Mouse (Mus musculus) layer of hippocampus, adult 8-10 months (tissue): ENCODE results near the gene Fam204a. TPM values are rescaled to one million over a fixed set of nuclear protein-coding genes. Genes with fewer than 3 reads are reported as not detected.
A peak's percentile ranks its signal among the peaks of the same experiment; 100 is the strongest.

ENCODE experiments used
- DNase-seq, 2 experiments: peaks; one replicate each; pipeline ENCODE4 v3.0.0; 2022; ENCODE audit warnings: low spot score in 2 of 2
- total RNA-seq, 4 experiments: library from RNA; stranded (reverse); gene quantifications; 2 replicates each; pipeline ENCODE4 v1.2.4; 2022

The Fam204a gene
- total RNA-seq: 10 to 100 TPM; 28.1 to 35.0 (median 31.2) TPM

DNA sequence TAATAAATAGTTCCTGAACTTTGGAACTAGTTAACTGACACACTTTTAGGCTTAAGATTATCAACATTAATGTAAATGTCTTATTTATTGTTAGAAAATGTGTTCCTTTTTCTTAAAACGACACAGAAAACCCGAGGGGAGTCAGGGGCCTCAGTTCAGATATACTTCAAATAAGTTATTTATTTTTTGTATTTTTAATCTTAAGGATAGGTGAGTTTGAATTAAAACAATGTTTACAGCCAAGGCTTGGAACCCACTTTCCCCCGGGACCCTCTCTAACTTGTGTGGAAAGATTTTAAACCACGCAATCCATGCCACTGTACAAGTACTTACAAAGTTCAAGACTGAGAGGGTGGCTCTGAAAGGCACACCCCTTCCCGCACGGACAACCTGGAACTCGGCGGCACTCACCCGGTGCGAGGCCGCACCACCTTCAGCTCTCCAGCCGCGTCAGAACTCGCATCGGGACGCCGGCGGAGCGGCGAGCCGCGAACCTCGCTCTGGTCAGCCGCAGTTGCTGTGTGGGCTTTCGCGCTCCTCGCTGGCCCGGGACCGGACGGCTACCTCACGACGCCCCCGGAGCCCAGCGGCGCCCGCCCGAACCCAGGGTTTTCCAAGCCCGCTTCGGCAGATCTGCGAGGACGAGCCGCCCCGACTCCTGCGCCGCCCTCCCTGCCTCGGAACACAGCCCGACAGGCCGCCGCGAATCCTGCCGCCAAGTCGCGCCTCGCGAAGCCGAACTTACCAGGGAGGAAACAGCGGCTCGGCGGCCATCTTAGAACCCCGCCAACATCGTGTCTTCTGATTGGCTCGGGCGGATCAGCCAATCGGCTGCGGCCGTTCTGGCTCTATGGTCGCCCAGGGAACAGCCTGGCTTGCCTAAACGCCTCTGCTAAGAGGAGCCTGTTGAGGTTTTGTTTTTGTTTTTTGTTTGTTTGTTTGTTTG is at the start of gene Fam204a:
TSS of gene Fam204a (minus strand) at position 803 of the 946 bp plus-strand sequence.
- peak; percentile 92 to 97 for DNase-seq

DNA sequence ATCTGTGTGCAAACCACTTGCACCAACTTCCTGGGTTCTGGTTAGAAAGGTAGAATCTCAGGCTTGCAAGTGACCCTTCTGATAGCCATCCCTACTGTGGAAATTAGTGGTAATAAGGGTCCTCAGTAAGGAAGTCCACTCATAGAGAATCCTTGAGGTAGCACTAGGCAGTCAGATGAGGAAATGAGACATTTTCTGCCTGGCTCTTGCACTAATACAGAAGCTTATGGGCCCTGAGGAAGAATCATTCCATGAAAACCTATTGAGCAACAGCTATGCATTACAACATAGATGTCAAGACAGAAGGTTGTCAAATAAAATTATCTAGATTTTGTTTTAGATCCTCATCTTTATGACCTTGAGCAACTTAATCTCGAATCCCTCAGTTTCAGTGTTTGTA is 39.3 kb upstream of the Fam204a start:
- DNase-seq: no peak

DNA sequence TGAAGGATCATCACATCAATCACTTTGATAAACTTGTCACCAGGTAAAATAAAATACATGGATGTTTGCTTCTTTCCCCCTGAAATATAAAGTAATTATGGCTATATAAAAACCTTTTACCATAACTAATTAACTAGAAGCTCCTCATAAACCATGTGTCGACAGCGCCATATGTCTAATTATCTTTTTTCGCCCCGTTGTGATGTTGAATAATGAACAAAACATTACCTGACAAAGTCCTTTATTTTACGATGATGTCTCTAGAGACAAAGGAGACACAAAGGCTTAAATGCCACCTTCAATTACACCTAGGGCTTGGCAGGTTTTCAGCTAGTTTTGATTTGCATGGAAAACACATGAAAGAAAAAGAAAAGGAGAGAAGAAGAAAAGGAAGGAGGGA is 34.2 kb upstream of the Fam204a start:
- no peak for DNase-seq

DNA sequence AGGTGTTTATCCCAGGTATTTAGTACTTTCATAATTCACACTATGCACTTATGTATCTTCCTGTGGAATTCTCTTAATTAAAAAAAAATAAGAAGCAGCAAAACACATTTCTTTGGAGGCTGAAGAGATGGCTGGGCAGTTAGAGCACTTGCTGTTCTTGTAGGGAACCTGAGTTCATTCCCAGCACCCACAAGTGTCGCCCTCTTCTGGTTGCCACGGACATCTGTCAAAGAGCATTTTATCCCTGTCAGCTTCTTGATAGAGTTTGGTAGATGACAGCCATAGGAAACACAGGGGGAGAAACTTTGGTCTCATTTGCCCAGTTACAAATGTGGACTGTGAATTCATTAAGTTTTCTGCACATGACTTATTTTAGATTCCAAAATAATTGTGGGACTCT is 25.5 kb upstream of the Fam204a start:
- DNase-seq: no peak

DNA sequence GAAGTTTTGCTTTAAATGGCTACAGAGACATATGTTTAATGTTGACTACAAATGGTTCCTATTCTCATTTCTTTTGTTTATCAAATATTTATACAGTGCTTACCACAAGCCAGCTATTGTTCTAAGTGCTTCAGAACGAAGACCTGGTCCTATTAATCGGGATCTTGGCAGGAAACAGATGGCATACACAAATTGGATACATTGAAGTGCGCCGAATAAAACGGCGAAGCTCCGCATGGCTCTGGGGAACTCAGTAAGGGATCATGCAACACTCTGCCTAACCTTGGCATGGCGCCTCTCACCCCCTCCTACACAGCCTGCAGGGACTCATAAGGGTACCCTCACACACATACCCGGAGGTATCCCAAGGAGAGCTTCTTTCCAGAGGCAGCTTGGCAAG is 24.7 kb upstream of the Fam204a start:
- no peak for DNase-seq

DNA sequence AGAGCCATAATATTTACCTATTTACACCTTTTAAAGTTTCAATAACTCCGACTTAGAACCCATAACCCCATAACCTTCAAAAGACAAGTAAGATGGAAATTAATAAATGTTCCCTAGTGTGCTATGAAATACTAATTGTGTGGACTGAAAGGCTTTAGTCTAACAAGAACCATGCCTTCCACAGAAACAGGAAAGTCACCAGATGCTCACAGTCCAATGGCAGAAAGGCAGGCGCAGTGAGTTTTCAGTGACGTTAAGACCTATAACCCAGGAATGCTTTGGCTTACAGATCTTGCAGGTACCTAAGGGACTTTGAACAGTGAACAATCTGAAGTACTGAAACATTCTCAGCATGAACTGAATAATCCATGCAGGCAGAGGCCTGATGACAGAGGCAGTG is 18.7 kb upstream of the Fam204a start:
- no peak for DNase-seq

DNA sequence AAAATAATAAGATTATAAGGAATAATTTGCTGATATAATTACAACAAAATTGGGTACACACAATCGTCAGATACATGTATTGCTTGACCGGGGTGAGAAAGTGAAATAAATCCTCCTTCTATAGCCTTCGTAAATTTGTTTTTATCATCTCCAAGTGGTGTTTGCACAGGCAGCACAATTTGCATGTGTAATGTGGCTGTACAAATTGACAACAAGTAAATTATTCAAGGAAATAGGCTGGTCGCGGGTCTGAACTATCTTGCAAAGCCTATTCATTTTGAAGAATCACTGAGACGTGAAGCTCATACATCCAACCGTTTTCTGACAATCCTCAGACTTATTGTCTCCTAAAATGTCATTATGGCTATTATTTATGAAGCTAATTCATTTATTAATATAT is 16.1 kb upstream of the Fam204a start:
- no peak for DNase-seq

DNA sequence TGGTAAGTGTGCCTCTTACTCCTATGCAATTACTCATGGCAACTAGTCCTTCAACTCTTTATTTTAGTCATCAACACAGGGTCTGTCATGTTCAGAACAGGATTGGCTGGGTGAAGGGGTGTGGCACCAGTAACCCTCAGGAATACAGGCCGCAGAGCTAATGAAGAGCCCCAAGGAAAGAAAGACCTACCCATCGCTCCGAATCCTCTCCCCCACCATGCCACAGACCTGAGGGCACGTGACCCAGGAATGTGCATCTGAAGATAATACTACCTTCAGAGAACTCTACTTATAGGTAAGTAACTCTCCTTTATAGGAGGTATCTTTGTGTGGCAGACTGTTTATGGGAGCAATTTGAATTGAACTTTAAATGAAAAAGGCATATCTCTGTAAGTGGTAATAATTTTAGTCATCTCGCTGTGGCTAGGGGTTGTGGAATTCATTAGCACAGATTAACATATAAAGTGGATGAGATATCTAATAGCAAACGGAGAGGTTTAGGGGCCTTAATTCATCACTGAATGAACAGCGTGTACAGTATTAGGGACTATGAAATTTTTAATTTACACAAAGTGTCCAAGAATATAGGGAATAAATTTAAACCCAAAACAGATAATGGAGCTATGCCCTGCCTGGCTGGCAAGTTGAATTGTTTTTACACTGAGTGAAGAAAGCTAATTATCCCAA is 15.6 kb upstream of the Fam204a start:
- no peak for DNase-seq

DNA sequence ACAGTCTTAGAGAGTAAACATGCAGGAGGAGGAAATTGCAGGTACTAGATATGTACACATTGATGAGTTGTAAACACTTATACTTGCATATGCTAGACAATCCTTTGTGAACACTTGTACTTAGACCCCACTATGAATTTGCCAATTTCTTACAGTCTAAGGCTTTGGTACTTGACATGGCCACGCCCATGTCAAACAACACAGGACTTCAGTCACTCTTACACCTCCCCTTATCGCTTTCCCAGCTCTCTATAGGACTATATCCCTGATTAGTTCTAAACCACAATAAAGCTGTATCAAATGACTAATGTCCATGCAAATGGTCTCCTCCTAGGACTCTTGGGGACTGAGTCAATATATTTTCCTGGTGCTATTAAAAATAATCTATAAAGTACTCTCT is 5.0 kb upstream of the Fam204a start:
- DNase-seq: no peak

DNA sequence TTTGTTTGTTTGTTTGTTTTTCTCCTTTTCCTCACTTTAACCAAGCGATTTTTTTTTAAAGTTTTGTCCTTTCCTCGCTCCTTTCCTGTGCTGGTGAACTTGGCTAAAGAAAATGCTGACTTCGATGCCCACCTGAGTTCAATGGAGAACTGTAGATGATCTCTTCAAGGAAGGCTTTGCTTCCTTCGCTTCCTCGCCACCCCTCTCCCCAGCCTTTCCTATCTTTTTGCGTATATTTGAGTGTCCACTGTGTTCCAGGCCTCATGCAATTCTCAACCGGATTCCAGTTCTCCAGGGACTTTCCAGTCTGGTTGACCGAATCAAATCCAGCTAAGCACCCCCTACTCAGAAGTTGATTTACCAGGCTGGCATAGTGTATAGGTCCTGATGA is 339 bp upstream of the Fam204a start:
- DNase-seq: no peak

DNA sequence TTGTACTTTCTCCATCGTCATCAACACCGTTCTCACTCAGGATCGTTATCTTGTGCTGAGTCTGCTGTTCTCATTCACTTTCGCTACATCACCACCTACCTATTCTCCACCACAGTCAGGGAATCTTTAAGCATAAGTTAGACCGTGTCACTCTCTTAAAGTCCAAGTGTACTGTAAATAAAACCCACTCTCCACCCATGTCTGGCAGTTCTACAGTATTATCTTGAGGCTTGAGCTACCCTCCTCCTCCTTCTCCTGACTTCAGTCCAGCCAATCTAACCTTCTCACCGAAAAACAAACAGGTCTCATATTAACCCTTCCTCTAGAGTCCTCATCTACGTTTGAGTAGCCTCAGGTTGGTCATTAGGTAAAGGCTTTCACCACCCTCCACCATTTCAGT is 7.1 kb downstream of the Fam204a start:
- DNase-seq: no peak

DNA sequence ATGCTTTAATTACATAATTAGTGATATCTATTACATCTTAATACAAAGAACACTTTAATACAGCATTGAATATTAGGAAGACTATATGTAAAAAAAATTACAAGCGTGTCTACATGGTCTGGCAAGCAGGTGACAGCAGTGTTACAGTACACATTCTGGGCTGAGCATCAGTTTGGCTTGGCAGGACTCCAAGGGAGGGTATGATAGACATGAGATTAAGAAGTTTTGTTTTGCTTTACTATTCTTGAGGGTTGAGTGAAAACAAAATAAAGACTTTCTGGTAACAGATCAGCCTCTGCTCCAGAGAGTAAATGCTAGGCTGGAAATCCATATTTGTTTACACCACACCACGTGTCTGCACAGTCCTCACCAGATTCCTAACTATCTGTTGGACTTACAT is 8.5 kb downstream of the Fam204a start:
- no peak for DNase-seq

DNA sequence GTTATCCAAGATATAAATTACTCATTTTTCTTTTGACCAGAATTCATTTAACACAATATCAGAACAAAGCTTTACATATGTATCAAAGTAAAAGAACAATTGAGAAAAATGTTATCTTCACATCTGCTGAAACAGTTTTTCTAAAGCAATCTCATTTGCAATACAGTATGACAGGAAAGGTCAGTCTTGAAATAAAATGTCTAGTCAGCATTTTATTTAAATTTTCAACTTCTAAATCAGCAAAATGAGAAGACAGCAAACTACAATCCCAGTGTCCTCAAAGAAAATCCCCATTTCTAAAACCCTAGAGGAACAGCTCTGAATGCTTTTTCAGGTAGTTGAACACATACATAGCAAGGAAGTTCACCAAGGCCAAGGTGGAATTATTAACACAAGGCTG is 18.3 kb downstream of the Fam204a start:
- DNase-seq: no peak

DNA sequence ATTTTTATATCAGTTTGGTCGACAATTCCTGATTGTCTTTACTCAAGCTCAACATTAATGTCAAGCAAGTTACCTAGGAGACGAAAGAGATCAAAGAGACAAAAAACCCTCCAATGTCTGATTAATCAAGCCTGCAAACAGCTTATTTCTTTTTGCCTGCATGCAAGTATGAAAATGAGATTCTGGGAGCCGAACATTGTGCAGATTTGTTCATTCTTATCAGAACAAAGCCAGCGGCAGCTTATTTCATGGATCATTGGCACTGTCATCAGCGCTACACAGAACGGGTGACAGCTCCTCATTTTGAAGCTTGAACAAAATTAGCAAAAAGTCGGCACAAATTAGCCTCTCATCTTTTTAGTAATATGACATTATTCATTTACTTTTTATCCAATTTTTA is 22.3 kb downstream of the Fam204a start:
- no peak for DNase-seq

DNA sequence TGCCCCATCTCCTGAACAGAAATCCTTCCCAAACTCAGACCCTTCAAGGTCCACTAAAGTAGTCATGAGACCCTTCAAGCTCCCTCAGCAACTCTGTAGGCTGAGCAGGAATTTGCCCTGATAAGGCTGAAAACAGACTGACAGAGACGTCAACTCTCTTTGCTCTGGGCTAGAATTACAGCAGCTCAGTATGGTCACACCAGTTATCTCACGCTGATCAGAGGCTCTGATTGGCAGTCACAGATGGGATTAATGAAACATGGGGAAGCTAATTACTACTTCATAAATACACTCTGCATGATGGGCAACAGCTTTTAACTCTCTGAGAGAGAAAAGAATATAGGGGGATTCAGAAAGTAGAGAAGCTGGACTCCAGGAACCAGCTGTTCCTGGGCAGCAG is 26.2 kb downstream of the Fam204a start:
- DNase-seq: no peak

DNA sequence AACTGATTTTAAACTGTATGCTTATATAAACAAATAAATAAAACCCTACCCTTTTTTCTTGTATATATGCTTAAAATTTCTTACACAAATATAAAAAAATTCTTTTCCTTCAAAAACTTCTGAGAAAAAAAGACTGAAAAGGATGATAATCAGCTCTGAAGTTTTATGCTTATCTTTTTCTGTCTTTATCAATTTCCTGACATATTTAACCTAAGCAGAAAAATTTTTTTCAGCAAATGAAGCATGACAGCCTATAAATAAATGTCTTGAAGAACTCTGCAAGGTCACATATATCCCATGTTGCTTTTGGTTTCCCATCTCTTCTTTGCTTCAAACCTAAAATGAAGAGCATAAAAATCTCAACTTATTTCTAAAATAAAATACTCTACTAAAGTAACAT is 27.3 kb downstream of the Fam204a start:
- no peak for DNase-seq

DNA sequence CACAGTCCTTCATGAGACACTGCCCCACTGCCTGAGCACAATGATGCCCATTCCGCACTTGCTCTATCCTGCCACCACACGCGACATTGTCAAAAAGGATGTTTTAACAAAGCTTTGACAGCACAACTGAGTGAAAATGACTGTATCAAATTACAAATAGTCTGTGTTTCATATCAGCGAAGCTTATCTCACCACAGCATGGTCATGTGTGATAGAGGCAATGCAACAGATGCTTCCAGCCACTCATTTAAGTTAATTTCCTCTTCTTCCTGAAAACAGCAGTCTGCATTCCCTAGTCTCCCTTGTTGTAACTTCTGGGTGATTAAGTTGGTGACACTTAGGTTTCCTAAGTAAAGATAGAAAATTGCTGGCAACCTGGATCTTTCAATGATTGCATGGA is 33.7 kb downstream of the Fam204a start:
- no peak for DNase-seq

DNA sequence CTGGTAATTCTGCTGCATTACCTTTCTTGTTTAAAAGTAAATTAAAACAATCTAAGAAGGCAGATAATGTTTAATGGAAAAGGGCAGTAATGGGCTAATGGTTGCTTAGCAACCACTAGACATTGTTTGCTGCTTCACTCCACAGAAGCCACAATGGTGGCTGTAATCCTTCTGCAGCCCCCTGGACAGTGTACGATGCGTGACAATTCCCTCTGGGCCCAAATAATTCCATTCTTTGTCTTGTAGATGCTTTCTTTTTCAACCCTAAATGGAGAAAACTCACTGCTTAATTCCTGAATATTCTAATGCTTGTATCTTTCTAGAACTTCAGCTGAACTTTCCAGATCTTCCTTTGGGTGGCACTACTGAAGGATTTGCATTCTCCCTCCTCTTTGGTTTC is 37.3 kb downstream of the Fam204a start:
- DNase-seq: no peak

DNA sequence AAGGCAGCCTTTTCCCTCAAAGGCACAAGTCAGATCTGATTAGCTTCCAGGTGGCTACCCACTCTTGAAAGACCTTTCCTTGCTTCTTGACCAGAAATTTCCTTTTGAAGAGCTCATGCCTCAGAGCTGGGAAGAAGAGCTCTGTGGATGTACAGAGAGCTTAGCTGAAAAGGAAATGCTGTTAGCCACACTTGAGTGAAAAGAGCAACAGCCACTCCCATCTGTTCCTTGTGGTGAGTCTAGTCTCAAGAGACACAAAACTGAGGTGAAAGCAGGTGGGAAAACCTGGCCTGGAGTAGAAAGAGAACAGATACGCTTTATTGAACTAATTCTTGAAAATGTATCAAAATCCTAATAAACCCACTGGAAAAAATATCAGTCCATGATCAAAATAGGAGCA is 43.6 kb downstream of the Fam204a start:
- no peak for DNase-seq

DNA sequence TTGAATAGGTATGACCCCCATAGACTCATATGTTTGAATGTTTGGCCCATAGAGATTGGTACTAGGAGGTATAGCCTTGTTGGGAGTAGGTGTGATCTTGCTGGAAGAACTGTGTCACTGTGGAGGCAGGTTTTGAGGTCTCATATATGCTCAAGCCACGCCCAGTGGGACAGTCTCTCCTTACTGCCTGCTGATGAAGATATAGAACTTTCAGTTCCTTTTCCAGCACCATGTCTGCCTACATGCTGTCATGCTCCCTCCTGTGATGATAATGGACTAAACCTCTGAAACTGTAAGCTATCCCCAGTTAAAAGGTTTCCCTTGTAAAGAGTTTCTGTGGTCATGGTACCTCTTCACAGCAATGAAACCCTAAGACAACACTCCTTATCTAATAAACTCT is 44.3 kb downstream of the Fam204a start:
- DNase-seq: no peak

DNA sequence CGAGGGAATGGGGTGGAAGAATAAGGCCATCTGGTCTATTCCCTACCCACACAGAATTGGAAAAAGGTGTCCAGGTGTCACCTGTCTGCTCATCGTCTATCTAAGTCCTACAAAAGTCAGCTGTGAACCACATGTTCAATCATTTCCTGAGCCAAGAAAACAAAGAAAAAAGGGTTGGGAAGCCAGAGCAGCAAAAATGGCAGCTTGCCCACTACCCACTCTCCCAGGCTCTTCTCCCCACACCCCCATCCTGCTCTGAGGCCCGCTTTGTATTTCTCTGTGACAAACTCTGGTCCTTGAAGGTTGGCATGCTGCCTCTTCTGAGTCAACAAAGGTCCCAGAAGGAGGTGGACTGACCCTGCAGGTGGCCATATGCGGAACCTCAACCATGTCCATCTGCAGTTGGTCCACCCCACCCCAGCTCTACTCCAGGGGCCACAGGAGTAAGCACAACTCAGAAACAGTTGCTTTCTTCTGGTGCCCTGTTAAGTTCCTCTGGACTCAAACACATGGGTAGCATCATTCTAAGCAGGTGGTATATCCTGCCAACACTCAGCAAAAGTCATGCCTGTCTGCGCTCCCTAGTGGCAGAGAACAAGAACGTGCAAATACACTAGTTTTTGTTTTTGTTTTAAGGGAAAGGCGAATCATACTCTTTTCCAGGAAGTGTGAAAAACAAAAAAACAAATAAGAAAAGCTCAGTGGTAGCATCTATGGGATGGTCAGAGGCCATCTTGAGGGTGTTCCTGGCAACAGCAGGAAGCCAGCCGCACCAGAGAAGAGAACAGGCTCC is 47.5 kb downstream of the Fam204a start:
- peak in 1 of 2 experiments; percentile 9 for DNase-seq

DNA sequence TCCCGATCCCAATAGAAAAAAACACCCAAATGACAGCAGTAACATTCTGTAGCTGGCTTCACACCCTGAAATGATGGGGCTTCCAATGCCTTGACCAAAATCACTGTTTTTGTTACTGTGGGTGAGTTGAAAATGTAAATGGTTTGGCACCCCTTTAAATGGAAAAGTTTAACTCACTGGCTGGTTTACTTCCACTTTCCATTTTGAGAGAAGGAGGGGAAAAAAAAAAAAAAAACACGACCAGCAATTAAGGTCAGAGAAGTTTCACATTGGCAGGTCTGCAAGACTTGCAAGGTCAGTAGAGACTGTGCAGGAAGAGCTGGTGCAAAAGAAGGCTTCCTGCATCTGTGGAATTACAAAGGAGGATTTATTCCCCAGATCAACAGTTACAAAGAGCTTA is 61.1 kb downstream of the Fam204a start:
- DNase-seq: no peak
